Mouse (Mus musculus): ENCODE results near the gene Ccr9. TPM values are rescaled to one million over a fixed set of nuclear protein-coding genes. Genes with fewer than 3 reads are reported as not detected.
"Not testable (repeated sequence)": the region's sequence is repeated elsewhere in the genome, so short reads cannot be mapped to it uniquely, and the experiment has no call there.

Gene Ccr9
- polyA plus RNA-seq, 1 experiment from 2014 or later, result 0.15 TPM

- H3K4me2 ChIP-seq (ENCODE audit: low read length), result no peak overlapping the region
- ATAC-seq, result no peak
Observed at GRCm38 (mm10) chr9:123766996-123767395, 88.8 kb downstream of the Ccr9 start.

DNA sequence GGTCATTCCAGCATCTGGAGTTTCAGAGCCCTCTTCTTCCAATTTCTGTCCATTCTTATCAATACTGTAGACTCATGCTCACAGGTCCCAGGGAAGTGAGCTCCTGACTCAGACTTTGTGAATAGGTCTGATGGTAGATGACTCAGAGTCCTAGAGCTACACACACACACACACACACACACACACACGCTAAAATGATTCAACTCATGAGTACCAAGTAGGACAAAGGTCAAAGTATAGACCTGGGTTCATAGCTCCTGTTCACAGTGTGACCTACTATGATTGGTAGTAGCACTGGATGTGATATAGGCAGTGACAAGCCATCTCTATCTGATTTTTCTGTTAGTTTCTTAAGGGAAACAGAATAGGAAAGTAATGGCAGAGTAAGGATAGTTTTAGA is 90.2 kb downstream of the Ccr9 start:
- no peak for ATAC-seq
- no peaks in the 10 kb centered on the region for H3K4me1 ChIP-seq (replicated peaks; ENCODE audit: control insufficient read depth, insufficient read depth, low read length)
- H3K4me2 ChIP-seq (ENCODE audit: low read length), result no peak overlapping the region
- 84% methylated on average over 1 of the region's 1 CpGs for WGBS
- H3K36me3 ChIP-seq (ENCODE audit: control insufficient read depth, insufficient read depth), result no peaks in the 10 kb centered on the region
- no peaks in the 10 kb centered on the region for H3K9me3 ChIP-seq (ENCODE audit: control insufficient read depth, low read length)
- no peaks in the 10 kb centered on the region for H3K27me3 ChIP-seq (replicated peaks; ENCODE audit: control insufficient read depth, insufficient read depth, low read length)
- no peak overlapping the region for H3K4me3 ChIP-seq (replicated peaks; ENCODE audit: low read length)
- H3K9ac ChIP-seq (replicated peaks; ENCODE audit: low read depth, low read length), result no peak overlapping the region
- H3K27ac ChIP-seq (ENCODE audit: low read length), result no peak overlapping the region

More at GRCm38 (mm10) chr9:123766996-123767395, 88.8 kb downstream of the Ccr9 start:
- Histone ChIP-seq H3K4me1 (replicated peaks; ENCODE audit: control insufficient read depth, insufficient read depth, low read length) (no peaks in the 10 kb centered on the region), H3K9me3 (ENCODE audit: control insufficient read depth, low read length) (no peaks in the 10 kb centered on the region), H3K4me3 (replicated peaks; ENCODE audit: low read length) (no peak overlapping the region), H3K27me3 (replicated peaks; ENCODE audit: control insufficient read depth, insufficient read depth, low read length) (no peaks in the 10 kb centered on the region), H3K36me3 (ENCODE audit: control insufficient read depth, insufficient read depth) (no peaks in the 10 kb centered on the region), H3K27ac (ENCODE audit: low read length) (no peak overlapping the region), H3K9ac (replicated peaks; ENCODE audit: low read depth, low read length) (no peak overlapping the region)
- WGBS, result 85% methylated on average over 3 of the region's 3 CpGs

DNA sequence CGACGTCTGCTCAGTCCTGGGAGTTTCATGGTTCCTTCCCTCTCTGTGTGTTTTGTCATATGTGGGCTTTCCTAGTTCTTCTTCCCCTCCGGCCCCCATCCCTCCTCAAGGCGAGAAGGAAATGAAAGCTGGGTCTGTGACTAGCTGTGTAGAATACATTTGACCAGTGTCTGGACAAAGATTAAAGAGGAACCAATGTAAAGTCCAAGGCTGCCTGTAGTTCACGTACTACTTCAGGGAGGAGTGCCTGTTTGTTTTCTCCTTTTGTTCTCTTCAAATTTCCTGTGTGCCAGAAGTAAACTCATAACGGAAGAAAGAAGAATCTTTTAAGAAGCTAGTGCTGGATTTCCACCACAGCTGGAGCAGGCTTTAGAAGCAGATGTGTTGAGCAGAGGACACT is 91.3 kb downstream of the Ccr9 start:
- WGBS, result 82% methylated on average over 6 of the region's 6 CpGs
- Histone ChIP-seq H3K36me3 (ENCODE audit: control insufficient read depth, insufficient read depth) (no peaks in the 10 kb centered on the region), H3K27ac (ENCODE audit: low read length) (no peak overlapping the region), H3K9ac (replicated peaks; ENCODE audit: low read depth, low read length) (no peak overlapping the region), H3K4me1 (replicated peaks; ENCODE audit: control insufficient read depth, insufficient read depth, low read length) (no peaks in the 10 kb centered on the region), H3K4me2 (ENCODE audit: low read length) (no peak overlapping the region), H3K4me3 (replicated peaks; ENCODE audit: low read length) (no peak overlapping the region), H3K9me3 (ENCODE audit: control insufficient read depth, low read length) (no peaks in the 10 kb centered on the region), H3K27me3 (replicated peaks; ENCODE audit: control insufficient read depth, insufficient read depth, low read length) (no peaks in the 10 kb centered on the region)
- ATAC-seq, result no peak

GRCm38 (mm10) chr9:123773299-123773698 is 95.1 kb downstream of the Ccr9 start:
- H3K4me3 ChIP-seq (replicated peaks; ENCODE audit: low read length); ATAC-seq; H3K9ac ChIP-seq (replicated peaks; ENCODE audit: low read depth, low read length); H3K4me2 ChIP-seq (ENCODE audit: low read length); H3K27ac ChIP-seq (ENCODE audit: low read length); H3K4me1 ChIP-seq (replicated peaks; ENCODE audit: control insufficient read depth, insufficient read depth, low read length); H3K27me3 ChIP-seq (replicated peaks; ENCODE audit: control insufficient read depth, insufficient read depth, low read length); H3K36me3 ChIP-seq (ENCODE audit: control insufficient read depth, insufficient read depth); H3K9me3 ChIP-seq (ENCODE audit: control insufficient read depth, low read length): not testable (repeated sequence)
- WGBS, result 38% methylated on average over 2 of the region's 2 CpGs

DNA sequence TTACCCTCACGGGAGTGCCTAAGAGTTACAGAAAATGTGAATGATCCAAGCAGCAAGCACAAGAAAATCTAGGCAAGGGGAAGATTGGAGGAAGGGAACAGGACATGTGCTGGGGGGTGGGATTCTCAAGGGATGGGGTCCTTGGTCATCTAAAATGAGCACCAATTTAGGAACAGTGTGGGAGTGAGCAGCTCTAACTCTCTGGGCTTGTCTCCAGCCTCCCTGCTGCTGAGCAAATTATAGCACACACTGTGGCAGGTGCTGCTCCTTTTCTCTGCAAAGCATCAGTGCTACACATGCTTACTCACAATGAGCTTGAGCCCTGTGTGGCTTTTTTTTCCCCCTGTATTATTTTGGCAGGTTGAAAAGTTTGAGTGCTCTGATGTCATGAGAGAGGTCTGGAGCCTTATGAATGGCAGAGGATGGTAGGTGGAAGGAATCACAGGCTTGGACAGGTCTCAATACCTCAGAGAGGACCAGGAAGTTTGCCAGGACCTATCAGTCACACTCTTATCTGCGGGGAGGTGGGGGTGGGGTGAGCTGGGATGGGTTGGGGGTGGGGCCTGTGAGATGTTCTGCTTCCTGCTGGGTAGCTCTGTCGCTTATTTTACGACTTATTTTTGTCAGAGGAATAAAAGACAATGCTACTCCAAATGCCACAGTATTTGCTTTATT is 110.8 kb downstream of the Ccr9 start:
- Histone ChIP-seq H3K9me3 (ENCODE audit: control insufficient read depth, low read length) (no peaks in the 10 kb centered on the region), H3K9ac (replicated peaks; ENCODE audit: low read depth, low read length) (no peak overlapping the region), H3K4me1 (replicated peaks; ENCODE audit: control insufficient read depth, insufficient read depth, low read length) (no peaks in the 10 kb centered on the region), H3K4me3 (replicated peaks; ENCODE audit: low read length) (no peak overlapping the region), H3K4me2 (ENCODE audit: low read length) (no peak overlapping the region), H3K36me3 (ENCODE audit: control insufficient read depth, insufficient read depth) (peaks cover 11% of the 10 kb centered on the region), H3K27ac (ENCODE audit: low read length) (no peak overlapping the region), H3K27me3 (replicated peaks; ENCODE audit: control insufficient read depth, insufficient read depth, low read length) (no peaks in the 10 kb centered on the region)
- WGBS, result 77% methylated on average over 4 of the region's 4 CpGs
- ATAC-seq, result no peak

- Histone ChIP-seq H3K27ac (ENCODE audit: low read length) (no peak overlapping the region), H3K27me3 (replicated peaks; ENCODE audit: control insufficient read depth, insufficient read depth, low read length) (no peaks in the 10 kb centered on the region), H3K9me3 (ENCODE audit: control insufficient read depth, low read length) (no peaks in the 10 kb centered on the region), H3K4me1 (replicated peaks; ENCODE audit: control insufficient read depth, insufficient read depth, low read length) (no peaks in the 10 kb centered on the region), H3K4me3 (replicated peaks; ENCODE audit: low read length) (no peak overlapping the region), H3K36me3 (ENCODE audit: control insufficient read depth, insufficient read depth) (peaks cover 3% of the 10 kb centered on the region; the same call in 1 of the 2 replicates), H3K4me2 (ENCODE audit: low read length) (no peak overlapping the region), H3K9ac (replicated peaks; ENCODE audit: low read depth, low read length) (no peak overlapping the region)
- 72% methylated on average over 3 of the region's 3 CpGs for WGBS
- no peak for ATAC-seq
Observed at GRCm38 (mm10) chr9:123796174-123796573, 117.9 kb downstream of the Ccr9 start.

DNA sequence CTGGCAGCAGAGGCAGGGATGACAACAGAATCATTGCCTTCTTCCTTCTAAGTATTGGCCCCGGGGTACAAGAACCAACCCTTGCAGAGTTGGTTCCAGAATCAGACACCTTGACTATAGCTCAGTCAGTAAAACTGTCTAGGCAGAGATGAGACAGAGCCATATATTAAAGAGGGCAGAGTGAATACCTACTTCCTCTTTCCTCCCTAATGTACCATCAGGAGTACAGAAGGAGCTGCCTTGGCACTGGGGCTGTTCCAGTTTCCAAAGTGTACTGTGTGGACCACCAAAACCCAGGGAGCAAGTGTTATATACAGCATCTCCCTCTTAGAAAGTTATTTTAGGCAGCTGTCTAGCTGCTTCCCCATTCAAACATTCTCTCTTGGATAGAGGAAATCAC is 123.3 kb downstream of the Ccr9 start:
- no peaks in the 10 kb centered on the region for H3K4me1 ChIP-seq (replicated peaks; ENCODE audit: control insufficient read depth, insufficient read depth, low read length)
- no peaks in the 10 kb centered on the region for H3K36me3 ChIP-seq (ENCODE audit: control insufficient read depth, insufficient read depth)
- no peak for ATAC-seq
- WGBS, result 100% methylated on average over 1 of the region's 1 CpGs
- H3K27me3 ChIP-seq (replicated peaks; ENCODE audit: control insufficient read depth, insufficient read depth, low read length), result no peaks in the 10 kb centered on the region
- H3K9me3 ChIP-seq (ENCODE audit: control insufficient read depth, low read length), result no peaks in the 10 kb centered on the region
- no peak overlapping the region for H3K4me3 ChIP-seq (replicated peaks; ENCODE audit: low read length)
- H3K4me2 ChIP-seq (ENCODE audit: low read length), result no peak overlapping the region
- H3K9ac ChIP-seq (replicated peaks; ENCODE audit: low read depth, low read length), result no peak overlapping the region
- no peak overlapping the region for H3K27ac ChIP-seq (ENCODE audit: low read length)

- 99% methylated on average over 2 of the region's 2 CpGs for WGBS
- no peak overlapping the region for H3K27ac ChIP-seq (ENCODE audit: low read length)
- no peak overlapping the region for H3K4me2 ChIP-seq (ENCODE audit: low read length)
- H3K27me3 ChIP-seq (replicated peaks; ENCODE audit: control insufficient read depth, insufficient read depth, low read length), result no peaks in the 10 kb centered on the region
- no peaks in the 10 kb centered on the region for H3K36me3 ChIP-seq (ENCODE audit: control insufficient read depth, insufficient read depth)
- ATAC-seq, result no peak
- no peaks in the 10 kb centered on the region for H3K9me3 ChIP-seq (ENCODE audit: control insufficient read depth, low read length)
- H3K4me1 ChIP-seq (replicated peaks; ENCODE audit: control insufficient read depth, insufficient read depth, low read length), result no peaks in the 10 kb centered on the region
- H3K4me3 ChIP-seq (replicated peaks; ENCODE audit: low read length), result no peak overlapping the region
- no peak overlapping the region for H3K9ac ChIP-seq (replicated peaks; ENCODE audit: low read depth, low read length)
Observed at GRCm38 (mm10) chr9:123802421-123802820, 124.2 kb downstream of the Ccr9 start.

DNA sequence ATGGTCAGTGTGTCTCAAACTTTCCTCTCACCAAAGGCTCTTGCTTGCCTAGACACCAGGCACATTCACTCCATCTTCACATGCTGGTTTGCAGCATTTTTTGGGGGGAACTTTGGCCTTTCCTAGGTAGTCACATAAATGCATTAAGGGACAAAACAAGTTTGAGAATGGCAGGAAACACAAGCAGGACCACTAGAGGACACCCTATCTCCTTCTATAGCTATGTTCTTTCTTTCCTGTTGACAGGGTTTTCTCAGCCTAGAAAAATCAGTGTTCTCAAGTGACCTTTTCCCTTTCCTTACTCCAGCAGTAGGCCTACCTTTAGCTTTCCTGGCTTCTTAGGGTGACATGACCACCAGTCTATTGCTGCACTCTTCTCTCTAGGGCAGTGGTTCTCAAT is 124.7 kb downstream of the Ccr9 start:
- Histone ChIP-seq H3K4me1 (replicated peaks; ENCODE audit: control insufficient read depth, insufficient read depth, low read length) (no peaks in the 10 kb centered on the region), H3K27ac (ENCODE audit: low read length) (no peak overlapping the region), H3K36me3 (ENCODE audit: control insufficient read depth, insufficient read depth) (no peaks in the 10 kb centered on the region), H3K4me2 (ENCODE audit: low read length) (no peak overlapping the region), H3K27me3 (replicated peaks; ENCODE audit: control insufficient read depth, insufficient read depth, low read length) (no peaks in the 10 kb centered on the region), H3K9ac (replicated peaks; ENCODE audit: low read depth, low read length) (no peak overlapping the region), H3K9me3 (ENCODE audit: control insufficient read depth, low read length) (no peaks in the 10 kb centered on the region), H3K4me3 (replicated peaks; ENCODE audit: low read length) (no peak overlapping the region)
- ATAC-seq, result no peak

DNA sequence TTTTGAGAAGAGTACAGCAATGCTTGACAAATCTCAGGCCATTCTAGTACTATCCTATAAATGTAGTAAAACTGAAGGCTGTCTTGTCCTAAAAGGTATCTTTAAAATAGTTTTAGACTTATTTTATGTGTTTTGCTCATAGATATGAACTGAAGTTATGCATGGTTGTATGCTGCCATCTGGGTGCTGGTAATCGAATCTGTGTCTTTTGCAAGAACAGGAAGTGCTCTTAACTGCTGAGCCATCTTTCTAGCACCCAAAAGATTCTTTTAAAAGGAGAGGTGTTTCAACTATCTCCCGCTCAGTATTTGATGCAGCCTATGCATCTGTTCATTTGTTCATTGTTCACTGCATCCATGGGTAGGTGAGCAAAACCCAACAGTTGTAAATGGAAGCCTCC is 127.0 kb downstream of the Ccr9 start:
- H3K27ac ChIP-seq (ENCODE audit: low read length), result no peak overlapping the region
- no peak for ATAC-seq
- H3K4me1 ChIP-seq (replicated peaks; ENCODE audit: control insufficient read depth, insufficient read depth, low read length), result no peaks in the 10 kb centered on the region
- no peaks in the 10 kb centered on the region; the same call in 1 of the 2 replicates for H3K36me3 ChIP-seq (ENCODE audit: control insufficient read depth, insufficient read depth)
- no peak overlapping the region for H3K4me2 ChIP-seq (ENCODE audit: low read length)
- H3K4me3 ChIP-seq (replicated peaks; ENCODE audit: low read length), result no peak overlapping the region
- H3K9ac ChIP-seq (replicated peaks; ENCODE audit: low read depth, low read length), result no peak overlapping the region
- WGBS, result 96% methylated on average over 2 of the region's 2 CpGs
- no peaks in the 10 kb centered on the region for H3K27me3 ChIP-seq (replicated peaks; ENCODE audit: control insufficient read depth, insufficient read depth, low read length)
- H3K9me3 ChIP-seq (ENCODE audit: control insufficient read depth, low read length), result no peaks in the 10 kb centered on the region

Data from forebrain, embryonic 16.5 days (tissue).